ENCODE assay signal across 21 mouse cellular contexts in the genomic region with DNA sequence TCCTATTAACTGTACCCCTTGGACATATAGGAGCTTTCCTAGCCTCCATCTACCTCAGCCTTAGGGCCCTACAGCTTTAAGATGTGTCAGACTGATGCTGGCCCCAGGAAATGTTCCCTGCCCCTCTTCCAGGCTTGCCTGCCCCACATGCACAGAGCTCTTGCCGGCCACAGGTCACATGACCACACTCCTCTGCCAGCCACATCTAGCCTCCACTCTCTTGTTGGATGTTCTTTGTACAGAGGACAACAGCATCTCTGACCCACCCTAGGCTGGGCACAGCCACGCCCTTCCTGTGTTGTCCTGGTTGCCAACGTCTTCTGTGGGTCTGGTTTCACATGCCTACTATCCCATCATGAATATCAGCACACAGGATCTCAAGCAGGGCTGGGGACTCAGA. TPM values are rescaled to one million over a fixed set of nuclear protein-coding genes. Genes with fewer than 3 reads are reported as not detected.
A peak's percentile ranks its signal among the peaks of the same experiment; 100 is the strongest.
DNase-seq lines count a peak whose midpoint lies in the region; ATAC-seq and TF ChIP-seq lines count a peak whose summit lies in the region.
"Had no signal": no experiment of that assay in that cellular context is flagged by ENCODE, and none has a peak within 500 bp of the region (broad histone marks: within the 10 kb centered on the region; RNA-seq: fewer than 3 reads in every experiment).

No protein-coding gene starts in this region.

- intact Hi-C loops in heart, postnatal 14 days (cut with DNase I) = no loop called here

- peak; percentile 91 for DNase-seq in heart, adult 11 months
- no peak for DNase-seq in heart, postnatal 4 days
- no peak for DNase-seq in heart, postnatal 14 days
- peak; percentile 20 for DNase-seq in right cerebral cortex, adult 18-20 months
- no peak for DNase-seq in right cerebral cortex, postnatal 25 days
- no peak for DNase-seq in T-cell, adult 2 months (ENCODE audit: low spot score)
- DNase-seq: adrenal gland, adult 8-10 months; cerebellum, adult 9-10 months; kidney, postnatal 4 days; layer of hippocampus, postnatal 36 days; liver, postnatal 0 days; retina, postnatal 1 day; thymus, postnatal 25 days had no signal

- no peaks in the 10 kb centered on the region for H3K9me3 ChIP-seq in heart, embryonic 16.5 days (replicated peaks; ENCODE audit: control insufficient read depth, low read length)
- H3K9me3 ChIP-seq: embryonic facial prominence, embryonic 13.5 days; limb, embryonic 15.5 days had no signal

- H3K4me1 ChIP-seq in heart, embryonic 16.5 days (ENCODE audit: control insufficient read depth, insufficient read depth, low read length) = peaks cover 43% of the 10 kb centered on the region

- H3K9ac ChIP-seq in heart, embryonic 16.5 days (ENCODE audit: low read length) = no peak overlapping the region
- H3K9ac ChIP-seq: embryonic facial prominence, embryonic 13.5 days; hindbrain, embryonic 14.5 days; limb, embryonic 15.5 days; liver, postnatal 0 days had no signal

- no peak overlapping the region for H3K4me2 ChIP-seq in heart, embryonic 16.5 days (ENCODE audit: low read depth, low read length)
- H3K4me2 ChIP-seq in myocyte (ENCODE audit: low read depth) = peak overlapping the region; percentile 56
- H3K4me2 ChIP-seq: embryonic facial prominence, embryonic 13.5 days; hindbrain, embryonic 14.5 days; limb, embryonic 15.5 days had no signal

- H3K79me2 ChIP-seq in myocyte (ENCODE audit: control insufficient read depth, insufficient read depth) = no peaks in the 10 kb centered on the region

- peak overlapping the region; percentile 67 for H3K27ac ChIP-seq in heart, embryonic 16.5 days (ENCODE audit: low read length)
- H3K27ac ChIP-seq: embryonic facial prominence, embryonic 13.5 days; hindbrain, embryonic 14.5 days; limb, embryonic 15.5 days had no signal

- ATAC-seq in heart, embryonic 16.5 days (replicated peaks; ENCODE audit: extremely low read depth, insufficient read depth, low FRiP score) = 0 out of 2 replicates have a peak, but pooled peaks have one; percentile 23
- ATAC-seq: forebrain, embryonic 14.5 days; liver, postnatal 0 days had no signal

- H3K36me3 ChIP-seq in heart, embryonic 16.5 days (ENCODE audit: control insufficient read depth, insufficient read depth) = peaks cover 10% of the 10 kb centered on the region; the same call in 1 of the 2 replicates
- H3K36me3 ChIP-seq in myocyte (ENCODE audit: control insufficient read depth, insufficient read depth) = no peaks in the 10 kb centered on the region
- H3K36me3 ChIP-seq: embryonic facial prominence, embryonic 13.5 days; limb, embryonic 15.5 days had no signal

- peak; percentile 35 for TF ChIP-seq POLR2A in myocyte (IDR thresholded peaks at IDR 0.05; ENCODE audit: insufficient read length, low read depth)

- 45% methylated on average over 3 of the region's 3 CpGs for WGBS in heart, embryonic 16.5 days

- no peak overlapping the region for H3K4me3 ChIP-seq in heart, embryonic 16.5 days (ENCODE audit: low read length)
- no peak overlapping the region for H3K4me3 ChIP-seq in myocyte
- H3K4me3 ChIP-seq: embryonic facial prominence, embryonic 13.5 days; limb, embryonic 15.5 days had no signal

- no peak overlapping the region for H3ac ChIP-seq in myocyte (ENCODE audit: control insufficient read depth, insufficient read length)

- H3K27me3 ChIP-seq in heart, embryonic 16.5 days (ENCODE audit: control insufficient read depth, insufficient read depth, low read length) = no peaks in the 10 kb centered on the region
- peaks cover 37% of the 10 kb centered on the region for H3K27me3 ChIP-seq in myocyte (ENCODE audit: control insufficient read depth, insufficient read depth, insufficient read length)
- H3K27me3 ChIP-seq: limb, embryonic 15.5 days had no signal

TF ChIP-seq in myocyte, 11 proteins besides CTCF, POLR2A, EP300 and RAD21:
- peak; percentile 28 for TF ChIP-seq POLR2AphosphoS2 (IDR thresholded peaks at IDR 0.05; ENCODE audit: insufficient read length, low read depth)
- no peak for TF ChIP-seq CEBPB (IDR thresholded peaks at IDR 0.05; ENCODE audit: insufficient read depth, poor library complexity, severe bottlenecking)
- peak in 1 of 3 experiments; percentile 10 for TF ChIP-seq MYOD1 (IDR thresholded peaks at IDR 0.05; ENCODE audit: control insufficient read depth in 1 of 3, insufficient read length in 2 of 3, low read depth in 2 of 3)
- no peak for TF ChIP-seq TCF12 (IDR thresholded peaks at IDR 0.05; ENCODE audit: insufficient read depth, poor library complexity, severe bottlenecking)
- TF ChIP-seq USF1 (IDR thresholded peaks at IDR 0.05; ENCODE audit: low read depth) = peak; percentile 69
- TF ChIP-seq TCF3 (IDR thresholded peaks at IDR 0.05; ENCODE audit: insufficient read length, low read depth) = no peak

RNA-seq across cellular contexts. Expression of gene Grtp1, which starts 26.8 kb away (rescaled TPM):
- 1 to 10 TPM; 6.1 TPM for total RNA-seq in heart, postnatal 4 days (2021)
- 11.0 and 12.2 TPM in 2 replicates for polyA plus RNA-seq in heart, embryonic 16.5 days (2015; fragmentation: Nextera tagmentation; extraction: Ambion mirVana)
- 1 to 10 TPM; 2.8 to 2.9 TPM for total RNA-seq in heart, postnatal 14 days (2021)
- polyA plus RNA-seq in myocyte (2012; fragmentation: generic; extraction: Trizol) = 34.4 TPM

RNA-seq across cellular contexts. Expression of gene Adprhl1, which starts 26.8 kb away (rescaled TPM):
- total RNA-seq in heart, postnatal 4 days (2021) = 100 to 1,000 TPM; 376 to 389 TPM
- 250 and 252 TPM in 2 replicates for polyA plus RNA-seq in heart, embryonic 16.5 days (2015; fragmentation: Nextera tagmentation; extraction: Ambion mirVana)
- total RNA-seq in heart, postnatal 14 days (2021) = 100 to 1,000 TPM; 380 to 433 TPM
- 17.8 TPM for polyA plus RNA-seq in myocyte (2012; fragmentation: generic; extraction: Trizol)
- polyA plus RNA-seq: embryonic facial prominence, embryonic 13.5 days; forebrain, embryonic 14.5 days; hindbrain, embryonic 14.5 days; kidney, embryonic 14.5 days; liver, postnatal 0 days; testis, adult 2 months had no signal

Comparison
In these comparisons a context has a peak if more than half of its experiments do, and no peak if none do; other contexts are left out.
1. DNase-seq: peak in heart, adult 11 months (single experiment) and right cerebral cortex, adult 18-20 months (single experiment); none in heart, postnatal 4 days (single experiment), heart, postnatal 14 days (0 of 2), right cerebral cortex, postnatal 25 days (single experiment) and T-cell, adult 2 months (single experiment).